Mouse (Mus musculus) heart, adult 9 months (tissue): ENCODE results near the gene Reg2.
"Not testable (repeated sequence)": the region's sequence is repeated elsewhere in the genome, so short reads cannot be mapped to it uniquely, and the experiment has no call there.

Experiments used
- DNase-seq, 2 experiments: peaks; one replicate each; pipeline ENCODE4 v3.0.0; 2022; ENCODE audit warnings: low spot score in 2 of 2

The Reg2 gene

GRCm38 (mm10) chr6:78395323-78395722, at the start of gene Reg2:
Reg2 (plus strand) TSS chr6:78395623.
- not testable (repeated sequence) for DNase-seq

- no peak for DNase-seq
Measured at GRCm38 (mm10) chr6:78361971-78362563, 33.4 kb upstream of the Reg2 start.

- no peak for DNase-seq
Measured at GRCm38 (mm10) chr6:78370357-78370756, 25.1 kb upstream of the Reg2 start, which contains the start of gene Reg3b. Reg3b (plus strand) TSS chr6:78370657.

- no peak for DNase-seq
Measured at GRCm38 (mm10) chr6:78378765-78379164, 16.7 kb upstream of the Reg2 start, which contains the start of gene Reg3d. Reg3d (minus strand) TSS chr6:78378865.

GRCm38 (mm10) chr6:78380409-78380808, 15.0 kb upstream of the Reg2 start, which contains the start of gene Reg3a:
Reg3a (plus strand) TSS chr6:78380709.
- DNase-seq: no peak

- DNase-seq: no peak
Measured at GRCm38 (mm10) chr6:78385609-78386008, 9.8 kb upstream of the Reg2 start.

GRCm38 (mm10) chr6:78422411-78422810, 27.0 kb downstream of the Reg2 start, which contains the start of gene Reg1:
Reg1 (plus strand) TSS chr6:78422711.
- not testable (repeated sequence) for DNase-seq

- DNase-seq: no peak
Measured at GRCm38 (mm10) chr6:78425497-78425896, 30.1 kb downstream of the Reg2 start.

- DNase-seq: no peak
Measured at GRCm38 (mm10) chr6:78447202-78447601, 51.8 kb downstream of the Reg2 start.

GRCm38 (mm10) chr6:78448409-78448808, 53.0 kb downstream of the Reg2 start:
- no peak for DNase-seq

GRCm38 (mm10) chr6:78452804-78453203, 57.4 kb downstream of the Reg2 start:
- no peak for DNase-seq
